Mouse (Mus musculus) neural tube, embryonic 14.5 days (tissue): ENCODE results near the gene Tescl. TPM values are rescaled to one million over a fixed set of nuclear protein-coding genes. Genes with fewer than 3 reads are reported as not detected.
A peak's percentile ranks its signal among the peaks of the same experiment; 100 is the strongest.

Source experiments
- ATAC-seq: fragments of 200-750 bp; cut with Nextera tagmentation; 2 replicates; pipeline ENCODE4 v1.8.0; 2017; ENCODE audit warnings: low read depth, mild to moderate bottlenecking, moderate TSS enrichment, moderate library complexity
- H3K27ac ChIP-seq: fragments of 300-500 bp; sonication (generic); 2 replicates; pipeline ENCODE4 v1.5.1; 2014; ENCODE audit warnings: low read depth, mild to moderate bottlenecking, control low read depth, low read length, moderate library complexity, mixed read lengths
- H3K27me3 ChIP-seq: fragments of 300-500 bp; sonication (generic); 2 replicates; pipeline ENCODE4 v1.6.1; 2014; ENCODE audit warnings: low read length; ENCODE audit not compliant: control insufficient read depth, insufficient read depth
- H3K36me3 ChIP-seq: fragments of 300-500 bp; sonication (generic); 2 replicates; pipeline ENCODE4 v1.6.1; 2014; ENCODE audit warnings: low read length, mixed read lengths; ENCODE audit not compliant: control insufficient read depth, insufficient read depth
- H3K4me1 ChIP-seq: fragments of 300-500 bp; sonication (generic); 2 replicates; pipeline ENCODE4 v1.6.1; 2014; ENCODE audit warnings: low read length; ENCODE audit not compliant: control insufficient read depth, insufficient read depth
- H3K4me2 ChIP-seq: fragments of 300-500 bp; sonication (generic); 2 replicates; pipeline ENCODE4 v1.6.1; 2014; ENCODE audit warnings: mild to moderate bottlenecking, low read depth, low read length, control low read depth
- H3K4me3 ChIP-seq: fragments of 300-500 bp; sonication (generic); 2 replicates; pipeline ENCODE4 v1.5.1; 2014; ENCODE audit warnings: low read depth, low read length, control low read depth, mixed read lengths
- H3K9ac ChIP-seq: fragments of 300-500 bp; sonication (generic); replicated peaks from 2 replicates; pipeline ENCODE4 v1.6.1; 2014; ENCODE audit warnings: low read depth, mild to moderate bottlenecking, control low read depth, low read length, mixed read lengths
- H3K9me3 ChIP-seq: fragments of 300-500 bp; sonication (generic); 2 replicates; pipeline ENCODE4 v1.6.1; 2016; ENCODE audit warnings: low read length; ENCODE audit not compliant: control insufficient read depth
- WGBS: fragments of 180-500 bp; shearing (Covaris S2); extraction: QIAGEN DNeasy Blood & Tissue Kit; methylation state at CpG from one replicate; pipeline ENCODE4 v1.1.7; 2014; 5-methylcytosine and 5-hydroxymethylcytosine counted together
- polyA plus RNA-seq: library from polyadenylated mRNA; unstranded; fragments of >200 nt; fragmentation: Nextera tagmentation; extraction: Ambion mirVana; gene quantifications from 2 replicates; pipeline ENCODE4 v1.2.1, GENCODE M21; 2014

Tescl gene
- polyA plus RNA-seq, 1 experiment from 2014 or later: 0.99 TPM

- no peaks in the 10 kb centered on the region for H3K9me3 ChIP-seq
- H3K9ac ChIP-seq: no peak overlapping the region
- no peak overlapping the region for H3K4me2 ChIP-seq
- H3K4me1 ChIP-seq: peaks cover 8% of the 10 kb centered on the region; the same call in 1 of the 2 replicates
- 72% methylated on average over 4 of the region's 4 CpGs for WGBS
- H3K4me3 ChIP-seq: no peak overlapping the region
- H3K27me3 ChIP-seq: peaks cover 4% of the 10 kb centered on the region; the same call in 1 of the 2 replicates
- no peak for ATAC-seq
- peak overlapping the region; percentile 75; the same call in 1 of the 2 replicates for H3K27ac ChIP-seq
- no peaks in the 10 kb centered on the region for H3K36me3 ChIP-seq
Observed at GRCm38 (mm10) chr7:24372786-24373185, 39.0 kb upstream of the Tescl start.

DNA sequence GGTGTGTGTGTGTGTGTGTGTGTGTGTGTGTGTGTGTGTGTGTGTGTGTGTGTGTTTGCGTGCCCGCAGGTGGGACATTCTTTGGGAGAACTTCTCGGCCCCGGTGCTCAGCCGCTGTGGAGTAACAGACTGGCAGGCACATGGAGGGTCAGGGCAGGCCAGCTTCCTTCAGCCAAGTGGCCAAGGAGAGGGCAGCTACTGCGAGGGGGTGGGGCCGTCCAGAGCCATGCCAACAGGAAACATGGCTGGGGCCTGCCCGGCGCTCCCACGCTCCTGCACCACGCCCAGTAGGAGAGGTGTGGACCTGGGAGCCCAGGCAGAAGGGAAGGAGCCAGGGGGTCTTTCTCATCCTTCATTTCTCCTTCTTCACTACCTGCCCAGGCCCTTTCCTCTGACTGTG, 38.6 kb upstream of the Tescl start:
- no peak overlapping the region for H3K27ac ChIP-seq
- 86% methylated on average over 11 of the region's 11 CpGs for WGBS
- H3K9me3 ChIP-seq: no peaks in the 10 kb centered on the region
- peaks cover 3% of the 10 kb centered on the region; the same call in 1 of the 2 replicates for H3K27me3 ChIP-seq
- H3K9ac ChIP-seq: no peak overlapping the region
- H3K4me1 ChIP-seq: peaks cover 6% of the 10 kb centered on the region; the same call in 1 of the 2 replicates
- H3K4me3 ChIP-seq: no peak overlapping the region
- no peak overlapping the region for H3K4me2 ChIP-seq
- no peak for ATAC-seq
- H3K36me3 ChIP-seq: no peaks in the 10 kb centered on the region

GRCm38 (mm10) chr7:24371809-24372145, 38.0 kb upstream of the Tescl start:
- Histone ChIP-seq H3K9me3 (no peaks in the 10 kb centered on the region), H3K27me3 (no peaks in the 10 kb centered on the region), H3K4me2 (no peak overlapping the region), H3K27ac (no peak overlapping the region), H3K4me1 (0 out of 2 replicates have a peak, but pooled peaks cover under 1% of the 10 kb centered on the region), H3K9ac (no peak overlapping the region), H3K36me3 (no peaks in the 10 kb centered on the region), H3K4me3 (no peak overlapping the region)
- 69% methylated on average over 3 of the region's 3 CpGs for WGBS
- ATAC-seq: no peak

- Histone ChIP-seq H3K4me2 (no peak overlapping the region; the same call in 1 of the 2 replicates), H3K36me3 (no peaks in the 10 kb centered on the region), H3K4me3 (no peak overlapping the region), H3K27me3 (no peaks in the 10 kb centered on the region), H3K9me3 (no peaks in the 10 kb centered on the region), H3K4me1 (no peaks in the 10 kb centered on the region), H3K9ac (no peak overlapping the region), H3K27ac (no peak overlapping the region)
- ATAC-seq: no peak
- 78% methylated on average over 7 of the region's 7 CpGs for WGBS
Observed at GRCm38 (mm10) chr7:24371012-24371808, 37.5 kb upstream of the Tescl start.

GRCm38 (mm10) chr7:24369731-24370541, 36.2 kb upstream of the Tescl start, which contains the start of gene Kcnn4:
Gene Kcnn4, plus strand, starts transcription at chr7:24370263.
- Histone ChIP-seq H3K27me3 (no peaks in the 10 kb centered on the region), H3K4me2 (no peak within 1 kb of the TSS; the same call in 1 of the 2 replicates), H3K4me3 (no peak within 1 kb of the TSS), H3K27ac (no peak within 1 kb of the TSS), H3K9me3 (no peaks in the 10 kb centered on the region), H3K9ac (no peak within 1 kb of the TSS), H3K4me1 (no peaks in the 10 kb centered on the region), H3K36me3 (no peaks in the 10 kb centered on the region)
- WGBS: 44% methylated on average over 23 of the region's 23 CpGs
- ATAC-seq: no peak

DNA sequence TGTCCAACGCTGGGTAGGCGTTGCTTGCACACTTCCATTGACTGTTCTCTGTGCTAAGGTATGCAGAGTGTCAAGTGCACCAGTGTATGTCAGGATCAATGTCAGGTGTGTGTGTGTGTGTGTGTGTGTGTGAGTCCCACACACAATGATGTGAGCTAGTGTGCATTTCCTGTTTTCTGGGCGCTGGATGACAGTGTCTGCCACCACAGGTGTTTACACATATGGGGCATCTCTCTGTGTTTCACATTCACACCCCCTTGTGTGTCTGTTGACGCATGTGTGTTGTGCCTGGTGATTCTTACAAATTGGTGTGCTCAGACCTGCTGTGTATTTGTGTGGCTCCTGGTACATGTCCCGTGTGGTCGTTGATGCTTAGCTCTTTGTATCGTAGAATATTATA, 35.2 kb upstream of the Tescl start:
- ATAC-seq: no peak
- Histone ChIP-seq H3K4me3 (no peak overlapping the region), H3K4me2 (no peak overlapping the region), H3K9ac (no peak overlapping the region), H3K27ac (no peak overlapping the region), H3K9me3 (no peaks in the 10 kb centered on the region), H3K36me3 (no peaks in the 10 kb centered on the region), H3K27me3 (no peaks in the 10 kb centered on the region), H3K4me1 (no peaks in the 10 kb centered on the region)
- WGBS: 90% methylated on average over 7 of the region's 7 CpGs

DNA sequence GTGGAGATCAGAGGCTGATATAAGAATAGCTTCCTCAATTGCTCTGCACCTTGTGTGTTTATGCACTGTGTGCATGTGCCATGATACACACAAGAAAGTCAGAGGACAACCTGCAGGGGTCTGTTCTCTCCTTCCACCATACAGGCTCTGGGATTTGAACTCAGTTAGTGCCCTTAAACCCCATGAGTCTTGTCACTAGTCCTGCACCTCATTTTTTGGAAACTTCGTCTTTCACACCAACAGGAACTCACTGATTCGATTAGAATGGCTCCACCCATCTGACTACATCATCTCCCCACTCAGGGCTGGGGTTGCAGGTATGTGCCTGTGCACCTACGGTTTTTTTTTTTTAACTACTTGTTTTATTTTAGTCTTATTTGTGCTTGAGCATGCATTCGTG, 34.5 kb upstream of the Tescl start:
- no peak for ATAC-seq
- Histone ChIP-seq H3K4me3 (no peak overlapping the region), H3K9me3 (no peaks in the 10 kb centered on the region), H3K4me1 (no peaks in the 10 kb centered on the region), H3K4me2 (no peak overlapping the region), H3K9ac (no peak overlapping the region), H3K27me3 (no peaks in the 10 kb centered on the region), H3K36me3 (no peaks in the 10 kb centered on the region), H3K27ac (no peak overlapping the region)
- 82% methylated on average over 4 of the region's 4 CpGs for WGBS

DNA sequence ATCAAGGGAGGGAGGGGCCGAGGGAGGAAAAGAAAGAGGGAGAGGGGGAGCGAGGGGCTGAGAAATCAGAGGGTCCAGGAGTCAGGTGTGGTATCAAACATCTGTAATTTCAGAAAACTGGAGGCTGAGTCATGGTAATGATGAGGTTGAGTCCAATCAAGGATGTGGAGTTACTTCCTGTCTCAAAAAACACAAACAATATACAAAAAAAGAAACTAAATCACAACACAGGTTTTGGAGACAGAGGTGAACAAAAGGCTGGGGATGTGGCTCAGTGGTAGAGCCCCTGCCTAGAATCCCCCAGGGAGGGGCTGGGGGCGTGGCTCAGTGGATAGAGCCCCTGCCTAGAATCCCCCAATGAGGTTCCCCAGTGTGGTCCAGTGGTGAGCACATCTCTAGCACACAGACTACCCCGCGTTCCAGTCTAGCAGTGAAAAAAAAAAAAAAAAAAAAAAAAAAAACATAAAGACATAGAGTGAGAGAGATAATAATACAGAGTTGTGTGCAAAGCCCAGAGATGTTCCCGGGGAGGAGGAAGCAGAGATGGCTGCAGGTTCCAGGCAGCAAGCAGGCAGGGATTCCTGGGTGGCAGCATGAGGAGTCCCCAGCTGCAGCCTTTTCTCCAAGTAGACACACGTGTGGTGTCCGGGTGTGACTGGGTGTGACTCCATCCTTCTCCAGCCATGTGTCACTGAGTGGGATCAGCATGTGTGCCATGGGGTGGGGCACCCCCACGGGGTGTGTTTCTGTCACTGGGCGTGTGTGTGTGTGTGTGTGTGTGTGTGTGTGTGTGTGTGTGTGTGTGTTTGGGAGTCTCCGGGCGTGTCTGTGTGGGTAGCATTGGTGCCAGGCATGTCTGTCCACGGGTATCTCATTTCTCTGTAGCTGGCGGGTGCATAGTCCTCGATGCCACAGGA, 33.2 kb upstream of the Tescl start:
- 75% methylated on average over 15 of the region's 15 CpGs for WGBS
- Histone ChIP-seq H3K4me1 (no peaks in the 10 kb centered on the region), H3K27me3 (no peaks in the 10 kb centered on the region), H3K4me3 (no peak overlapping the region), H3K27ac (no peak overlapping the region), H3K9ac (no peak overlapping the region), H3K36me3 (no peaks in the 10 kb centered on the region), H3K9me3 (no peaks in the 10 kb centered on the region), H3K4me2 (no peak overlapping the region)
- no peak for ATAC-seq
